Comparison of ENCODE assay signal across 10 mouse cellular contexts in the genomic region with DNA sequence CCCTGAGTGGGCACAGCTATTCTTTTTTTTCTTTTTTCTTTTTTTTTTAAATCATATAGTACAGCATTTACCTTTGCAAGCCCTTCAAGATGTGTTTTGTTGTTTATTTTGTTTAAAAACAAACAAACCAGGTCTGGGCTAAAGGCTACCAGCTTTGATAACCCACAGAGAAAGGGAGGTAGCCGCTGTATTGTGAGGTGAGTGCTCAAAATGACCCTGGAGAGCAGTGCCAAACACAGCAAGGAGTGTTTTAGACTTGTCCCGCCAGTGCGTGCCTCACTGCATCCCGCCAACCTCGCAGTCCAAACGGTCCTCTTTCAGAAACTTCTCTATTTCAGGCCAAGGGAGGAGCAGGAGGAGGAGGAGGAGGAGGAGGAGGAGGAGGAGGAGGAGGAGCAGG.
DNase-seq lines count a peak whose midpoint lies in the region; ATAC-seq and TF ChIP-seq lines count a peak whose summit lies in the region.
"Had no signal": no experiment of that assay in that cellular context is flagged by ENCODE, and none has a peak within 500 bp of the region (broad histone marks: within the 10 kb centered on the region; RNA-seq: fewer than 3 reads in every experiment).

No protein-coding gene starts in this region.

- no peak for TF ChIP-seq CTCF in lung, adult 2 months (IDR thresholded peaks at IDR 0.05; ENCODE audit: insufficient read depth, low read length)
- TF ChIP-seq CTCF in embryonic fibroblast, embryonic 13.5 days (IDR thresholded peaks at IDR 0.05; ENCODE audit: borderline replicate concordance, insufficient read depth, low read length): no peak
- no peak for TF ChIP-seq CTCF in forebrain, postnatal 0 days (IDR thresholded peaks at IDR 0.05; ENCODE audit: low read depth)

- H3K4me1 ChIP-seq in lung, adult 2 months (ENCODE audit: control insufficient read depth, insufficient read depth, low read length): peaks cover 15% of the 10 kb centered on the region
- H3K4me1 ChIP-seq in embryonic fibroblast, embryonic 13.5 days (ENCODE audit: control insufficient read depth, insufficient read depth, low read length): peaks cover 13% of the 10 kb centered on the region; the same call in 1 of the 2 replicates
- peaks cover 28% of the 10 kb centered on the region for H3K4me1 ChIP-seq in liver, embryonic 12.5 days
- peaks cover 16% of the 10 kb centered on the region for H3K4me1 ChIP-seq in stomach, embryonic 14.5 days (ENCODE audit: control insufficient read depth, insufficient read depth, low read length)
- no peaks in the 10 kb centered on the region for H3K4me1 ChIP-seq in forebrain, postnatal 0 days (ENCODE audit: insufficient read depth)

- no peak for TF ChIP-seq POLR2A in lung, adult 2 months (IDR thresholded peaks at IDR 0.05; ENCODE audit: borderline replicate concordance, extremely low read depth, low read depth, low read length)
- no peak for TF ChIP-seq POLR2A in embryonic fibroblast, embryonic 13.5 days (IDR thresholded peaks at IDR 0.05; ENCODE audit: low read depth, low read length)

- ATAC-seq in liver, embryonic 12.5 days: no peak
- no peak for ATAC-seq in stomach, embryonic 14.5 days (ENCODE audit: insufficient number of reproducible peaks, insufficient read depth, low FRiP score, low read depth)
- no peak for ATAC-seq in forebrain, postnatal 0 days

- no peaks in the 10 kb centered on the region for H3K36me3 ChIP-seq in liver, embryonic 12.5 days
- H3K36me3 ChIP-seq in stomach, embryonic 14.5 days (ENCODE audit: control insufficient read depth, insufficient read depth, low read length): no peaks in the 10 kb centered on the region
- no peaks in the 10 kb centered on the region for H3K36me3 ChIP-seq in forebrain, postnatal 0 days (ENCODE audit: insufficient read depth)
- H3K36me3 ChIP-seq: embryonic facial prominence, embryonic 13.5 days; midbrain, embryonic 12.5 days had no signal

- no peak overlapping the region for H3K4me3 ChIP-seq in lung, adult 2 months (replicated peaks; ENCODE audit: extremely low read depth, low read depth, low read length)
- no peak overlapping the region for H3K4me3 ChIP-seq in embryonic fibroblast, embryonic 13.5 days (ENCODE audit: insufficient read depth, low read length)
- H3K4me3 ChIP-seq in liver, embryonic 12.5 days: no peak overlapping the region
- no peak overlapping the region for H3K4me3 ChIP-seq in stomach, embryonic 14.5 days (ENCODE audit: low read depth, low read length)
- no peak overlapping the region for H3K4me3 ChIP-seq in forebrain, postnatal 0 days (ENCODE audit: low read depth, low read length)
- H3K4me3 ChIP-seq: embryonic facial prominence, embryonic 13.5 days; midbrain, embryonic 12.5 days had no signal

- peak overlapping the region; percentile 21; the same call in 1 of the 2 replicates for H3K27ac ChIP-seq in embryonic fibroblast, embryonic 13.5 days (ENCODE audit: insufficient read depth, low read length)
- H3K27ac ChIP-seq in liver, embryonic 12.5 days: peak overlapping the region; percentile 79
- peak overlapping the region; percentile 35; the same call in 1 of the 2 replicates for H3K27ac ChIP-seq in stomach, embryonic 14.5 days (ENCODE audit: low read length)
- H3K27ac ChIP-seq in forebrain, postnatal 0 days (ENCODE audit: low read depth, low read length): no peak overlapping the region
- H3K27ac ChIP-seq: midbrain, embryonic 12.5 days had no signal

- peak; percentile 26 for DNase-seq in lung, adult 2 months
- no peak for DNase-seq in lung, postnatal 25 days (ENCODE audit: low spot score)
- no peak for DNase-seq in adrenal gland, adult 8-10 months
- no peak for DNase-seq in forebrain, postnatal 0 days
- DNase-seq in cerebellum, adult 18-20 months: no peak

- no peaks in the 10 kb centered on the region; the same call in 1 of the 2 replicates for H3K27me3 ChIP-seq in liver, embryonic 12.5 days (replicated peaks)
- H3K27me3 ChIP-seq in stomach, embryonic 14.5 days (ENCODE audit: control insufficient read depth, insufficient read depth, low read length): no peaks in the 10 kb centered on the region
- H3K27me3 ChIP-seq in forebrain, postnatal 0 days (ENCODE audit: insufficient read depth, low read length): no peaks in the 10 kb centered on the region
- H3K27me3 ChIP-seq: embryonic facial prominence, embryonic 13.5 days; midbrain, embryonic 12.5 days had no signal

- H3K9ac ChIP-seq in liver, embryonic 12.5 days: no peak overlapping the region
- no peak overlapping the region for H3K9ac ChIP-seq in stomach, embryonic 14.5 days (replicated peaks; ENCODE audit: low read depth, low read length)
- H3K9ac ChIP-seq in forebrain, postnatal 0 days: no peak overlapping the region
- H3K9ac ChIP-seq: embryonic facial prominence, embryonic 13.5 days; midbrain, embryonic 12.5 days had no signal

- 23% methylated on average over 6 of the region's 6 CpGs for WGBS in lung, adult 2 months
- 37% methylated on average over 6 of the region's 6 CpGs for WGBS in liver, embryonic 12.5 days (ENCODE audit: insufficient replicate concordance)
- WGBS in stomach, embryonic 14.5 days: 52% methylated on average over 6 of the region's 6 CpGs
- 42% methylated on average over 6 of the region's 6 CpGs for WGBS in forebrain, postnatal 0 days

- H3K4me2 ChIP-seq in liver, embryonic 12.5 days: no peak overlapping the region
- H3K4me2 ChIP-seq in stomach, embryonic 14.5 days (replicated peaks; ENCODE audit: low read depth, low read length): no peak overlapping the region
- no peak overlapping the region for H3K4me2 ChIP-seq in forebrain, postnatal 0 days (ENCODE audit: low read depth)
- H3K4me2 ChIP-seq: embryonic facial prominence, embryonic 13.5 days; midbrain, embryonic 12.5 days had no signal

- no peaks in the 10 kb centered on the region for H3K9me3 ChIP-seq in liver, embryonic 12.5 days (replicated peaks)
- no peaks in the 10 kb centered on the region for H3K9me3 ChIP-seq in stomach, embryonic 14.5 days (ENCODE audit: control insufficient read depth, low read depth, low read length)
- H3K9me3 ChIP-seq in forebrain, postnatal 0 days (ENCODE audit: low read length): no peaks in the 10 kb centered on the region
- H3K9me3 ChIP-seq: embryonic facial prominence, embryonic 13.5 days; midbrain, embryonic 12.5 days had no signal
